Mouse (Mus musculus) cerebellum, adult 2 months (tissue): Measurements from ENCODE around the gene Clgn.

ENCODE experiments used
- CTCF ChIP-seq: fragments of 200-500 bp; IDR thresholded peaks from 2 replicates; pipeline ENCODE4 v1.5.1; 2011; ENCODE audit warnings: low read depth, mild to moderate bottlenecking, control low read depth, low read length, moderate library complexity, borderline replicate concordance; ENCODE audit not compliant: insufficient read depth
- POLR2A ChIP-seq: fragments of 200-500 bp; IDR thresholded peaks from 2 replicates; pipeline ENCODE4 v1.6.1; 2011; ENCODE audit warnings: low read length, control low read depth, borderline replicate concordance; ENCODE audit not compliant: insufficient read depth

DNA sequence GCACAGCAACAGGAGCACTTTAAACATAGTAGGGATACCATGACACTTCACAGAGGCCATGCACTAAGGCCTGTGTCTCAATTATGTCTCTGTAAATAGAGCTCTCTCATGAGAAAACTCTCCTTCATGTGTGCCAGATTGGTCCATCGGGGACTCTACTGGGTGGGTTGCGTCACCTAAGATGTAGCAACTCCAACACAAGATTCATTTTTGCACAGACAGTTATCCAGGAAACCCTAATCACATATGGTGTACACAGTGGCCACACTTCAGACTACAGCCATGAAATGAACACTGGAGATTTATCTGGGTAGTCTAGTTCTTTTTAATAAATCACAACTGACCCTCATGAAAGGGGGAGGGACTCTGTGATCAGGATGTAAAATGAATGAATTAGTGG lies 38.4 kb upstream of the Clgn start:
- TF ChIP-seq CTCF (no peak), POLR2A (no peak)
